Mouse (Mus musculus): ENCODE measurements around the gene Rnf39. TPM values are rescaled to one million over a fixed set of nuclear protein-coding genes. Genes with fewer than 3 reads are reported as not detected.

The Rnf39 gene
- total RNA-seq, 2 experiments from 2014 or later = 5.2 to 5.3 TPM

- peak overlapping the region; percentile 67 for H3K4me3 ChIP-seq
- TF ChIP-seq CTCF (conservative IDR thresholded peaks at IDR 0.05) = peak; percentile 61
- H3K27ac ChIP-seq = peak overlapping the region; percentile 89
- peak in 1 of 2 experiments; percentile 58 for DNase-seq (ENCODE audit: low spot score in 2 of 2)
Measured at GRCm38 (mm10) chr17:36947051-36947819, 4.5 kb downstream of the Rnf39 start.

- no peak overlapping the region for H3K27ac ChIP-seq
Measured at GRCm38 (mm10) chr17:36948286-36948685, 5.6 kb downstream of the Rnf39 start.

GRCm38 (mm10) chr17:36949265-36949664, 6.5 kb downstream of the Rnf39 start:
- no peak for TF ChIP-seq CTCF (conservative IDR thresholded peaks at IDR 0.05)
- Histone ChIP-seq H3K27ac (no peak overlapping the region), H3K4me3 (no peak overlapping the region)
- DNase-seq (ENCODE audit: low spot score in 2 of 2) = no peak

More at GRCm38 (mm10) chr17:36948286-36948685, 5.6 kb downstream of the Rnf39 start:
- no peak for TF ChIP-seq CTCF (conservative IDR thresholded peaks at IDR 0.05)
- no peak for DNase-seq (ENCODE audit: low spot score in 2 of 2)
- H3K4me3 ChIP-seq = no peak overlapping the region

- TF ChIP-seq CTCF (conservative IDR thresholded peaks at IDR 0.05) = no peak
- peak; percentile 97 to 98 for DNase-seq (ENCODE audit: low spot score in 2 of 2)
- peak within 1 kb of the TSS; percentile 93 for H3K27ac ChIP-seq
- H3K4me3 ChIP-seq = peak within 1 kb of the TSS; percentile 95
Measured at GRCm38 (mm10) chr17:36950981-36951947, 8.5 kb downstream of the Rnf39 start, which contains the start of gene Ppp1r11. TSS of gene Ppp1r11 (minus strand) at chr17:36951741.

- no peak overlapping the region for H3K27ac ChIP-seq
- no peak overlapping the region for H3K4me3 ChIP-seq
- TF ChIP-seq CTCF (conservative IDR thresholded peaks at IDR 0.05) = no peak
- DNase-seq (ENCODE audit: low spot score in 2 of 2) = no peak
Measured at GRCm38 (mm10) chr17:36952631-36953030, 9.9 kb downstream of the Rnf39 start.

- no peak overlapping the region for H3K4me3 ChIP-seq
- TF ChIP-seq CTCF (conservative IDR thresholded peaks at IDR 0.05) = no peak
Measured at GRCm38 (mm10) chr17:36953062-36953461, 10.3 kb downstream of the Rnf39 start.

GRCm38 (mm10) chr17:36957999-36958743, 15.5 kb downstream of the Rnf39 start, which contains the start of the genes Znrd1 and Znrd1as:
TSS of gene Znrd1 (minus strand) at chr17:36958559.
TSS of gene Znrd1as (plus strand) at chr17:36958592.
- H3K4me3 ChIP-seq = peak within 1 kb of the TSS; percentile 83
- peak within 1 kb of the TSS; percentile 97 for H3K27ac ChIP-seq
- DNase-seq (ENCODE audit: low spot score in 2 of 2) = peak; percentile 95 to 96
- no peak for TF ChIP-seq CTCF (conservative IDR thresholded peaks at IDR 0.05)

More at GRCm38 (mm10) chr17:36953062-36953461, 10.3 kb downstream of the Rnf39 start:
- no peak for DNase-seq (ENCODE audit: low spot score in 2 of 2)
- H3K27ac ChIP-seq = no peak overlapping the region

GRCm38 (mm10) chr17:36958884-36959283, 16.2 kb downstream of the Rnf39 start:
- peak overlapping the region; percentile 83 for H3K4me3 ChIP-seq
- peak overlapping the region; percentile 97 for H3K27ac ChIP-seq
- DNase-seq (ENCODE audit: low spot score in 2 of 2) = no peak
- no peak for TF ChIP-seq CTCF (conservative IDR thresholded peaks at IDR 0.05)

GRCm38 (mm10) chr17:36961125-36961524, 18.4 kb downstream of the Rnf39 start:
- Histone ChIP-seq H3K4me3 (no peak overlapping the region), H3K27ac (no peak overlapping the region)
- TF ChIP-seq CTCF (conservative IDR thresholded peaks at IDR 0.05) = peak; percentile 62
- DNase-seq (ENCODE audit: low spot score in 2 of 2) = no peak

- DNase-seq (ENCODE audit: low spot score in 2 of 2) = no peak
- Histone ChIP-seq H3K4me3 (no peak overlapping the region), H3K27ac (no peak overlapping the region)
- TF ChIP-seq CTCF (conservative IDR thresholded peaks at IDR 0.05) = no peak
Measured at GRCm38 (mm10) chr17:36966875-36967274, 24.2 kb downstream of the Rnf39 start.

GRCm38 (mm10) chr17:36970316-36970890, 27.7 kb downstream of the Rnf39 start:
- no peak for DNase-seq (ENCODE audit: low spot score in 2 of 2)

More at GRCm38 (mm10) chr17:36970316-36970890, 27.7 kb downstream of the Rnf39 start:
- Histone ChIP-seq H3K27ac (no peak overlapping the region), H3K4me3 (no peak overlapping the region)
- no peak for TF ChIP-seq CTCF (conservative IDR thresholded peaks at IDR 0.05)

Data from layer of hippocampus, adult 2 months (tissue).